Mouse (Mus musculus) hindbrain, embryonic 15.5 days (tissue): ENCODE data around the gene Fam181a. TPM values are rescaled to one million over a fixed set of nuclear protein-coding genes. Genes with fewer than 3 reads are reported as not detected.

Experiments used
- ATAC-seq: fragments of 200-750 bp; cut with Nextera tagmentation; 2 replicates; pipeline ENCODE4 v1.8.0; 2017; ENCODE audit warnings: low read depth, moderate number of reproducible peaks, moderate TSS enrichment; ENCODE audit not compliant: low FRiP score
- H3K27ac ChIP-seq: fragments of 300-500 bp; sonication (generic); replicated peaks from 2 replicates; pipeline ENCODE4 v1.5.1; 2015; ENCODE audit warnings: mild to moderate bottlenecking, inconsistent platforms
- H3K27me3 ChIP-seq: fragments of 300-500 bp; sonication (generic); 2 replicates; pipeline ENCODE4 v1.6.1; 2015; ENCODE audit warnings: control low read depth, inconsistent platforms
- H3K36me3 ChIP-seq: fragments of 300-500 bp; sonication (generic); 2 replicates; pipeline ENCODE4 v1.6.1; 2015; ENCODE audit warnings: control low read depth, inconsistent platforms
- H3K4me1 ChIP-seq: fragments of 300-500 bp; sonication (generic); replicated peaks from 2 replicates; pipeline ENCODE4 v1.6.1; 2015; ENCODE audit warnings: control low read depth, inconsistent platforms
- H3K4me2 ChIP-seq: fragments of 300-500 bp; sonication (generic); 2 replicates; pipeline ENCODE4 v1.6.1; 2015; ENCODE audit warnings: moderate library complexity, mild to moderate bottlenecking, inconsistent platforms
- H3K4me3 ChIP-seq: fragments of 300-500 bp; sonication (generic); 2 replicates; pipeline ENCODE4 v1.5.1; 2015; ENCODE audit warnings: mild to moderate bottlenecking, inconsistent platforms
- H3K9ac ChIP-seq: fragments of 300-500 bp; sonication (generic); 2 replicates; pipeline ENCODE4 v1.6.1; 2015; ENCODE audit warnings: inconsistent platforms
- H3K9me3 ChIP-seq: fragments of 300-500 bp; sonication (generic); 2 replicates; pipeline ENCODE4 v1.6.1; 2016; ENCODE audit warnings: control low read depth, inconsistent platforms
- WGBS: fragments of 180-500 bp; shearing (Covaris S2); methylation state at CpG from one replicate; pipeline ENCODE4 v1.1.7; 2015; 5-methylcytosine and 5-hydroxymethylcytosine counted together
- polyA plus RNA-seq: library from polyadenylated mRNA; unstranded; fragments of >200 nt; fragmentation: Nextera tagmentation; extraction: Ambion mirVana; gene quantifications from 2 replicates; pipeline ENCODE4 v1.2.1, GENCODE M21; 2015

Gene Fam181a
- polyA plus RNA-seq, 1 experiment from 2014 or later, result 7.2 TPM

DNA sequence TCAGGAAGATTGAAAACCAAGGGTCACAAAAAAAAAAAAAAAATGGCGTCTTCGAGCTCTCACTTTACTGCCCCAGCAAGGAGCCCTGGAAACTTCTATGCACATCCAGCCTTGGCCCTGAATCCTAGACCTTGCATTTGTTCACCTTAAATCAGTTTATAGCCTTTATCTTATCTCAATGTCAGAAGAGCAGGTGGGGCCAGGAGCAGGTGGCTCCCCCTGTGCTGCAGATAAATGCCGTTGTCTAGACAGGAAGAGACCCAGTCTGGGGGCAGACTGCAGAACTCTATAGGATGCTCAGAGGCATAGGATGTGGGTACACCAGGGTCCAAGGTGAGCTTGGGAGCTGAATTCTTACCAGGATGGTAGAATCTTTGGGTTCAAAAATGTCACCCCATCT is 18.4 kb upstream of the Fam181a start:
- Histone ChIP-seq H3K9me3 (no peaks in the 10 kb centered on the region), H3K27ac (no peak overlapping the region), H3K36me3 (no peaks in the 10 kb centered on the region), H3K27me3 (no peaks in the 10 kb centered on the region), H3K9ac (no peak overlapping the region), H3K4me1 (no peaks in the 10 kb centered on the region), H3K4me2 (no peak overlapping the region), H3K4me3 (no peak overlapping the region)
- ATAC-seq, result no peak
- 94% methylated on average over 3 of the region's 3 CpGs for WGBS

DNA sequence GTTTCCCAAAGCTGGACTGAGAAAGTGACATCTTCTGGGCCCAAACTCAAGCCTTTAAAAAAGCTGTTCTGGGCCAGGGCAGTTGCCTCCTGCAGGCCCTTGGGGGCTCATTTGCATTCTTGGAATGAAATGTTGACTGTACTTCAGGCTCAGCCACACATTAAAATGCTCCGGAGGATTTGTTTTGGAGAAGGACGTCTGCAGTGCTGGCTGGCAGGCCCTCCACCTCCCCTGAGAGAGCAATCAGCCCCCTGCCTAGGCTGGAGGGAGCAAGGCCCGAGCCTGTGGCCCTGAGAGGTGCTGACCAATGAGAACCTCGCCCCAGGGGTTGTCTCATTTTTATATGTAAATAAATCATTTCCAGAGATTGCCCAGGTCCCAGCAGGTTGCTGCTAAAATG is 14.5 kb upstream of the Fam181a start:
- H3K4me3 ChIP-seq, result no peak overlapping the region
- no peaks in the 10 kb centered on the region for H3K4me1 ChIP-seq
- H3K36me3 ChIP-seq, result no peaks in the 10 kb centered on the region
- no peak overlapping the region for H3K4me2 ChIP-seq
- no peak overlapping the region for H3K27ac ChIP-seq
- WGBS, result 11% methylated on average over 4 of the region's 4 CpGs
- ATAC-seq, result no peak
- H3K9ac ChIP-seq, result no peak overlapping the region
- no peaks in the 10 kb centered on the region for H3K9me3 ChIP-seq
- no peaks in the 10 kb centered on the region for H3K27me3 ChIP-seq

DNA sequence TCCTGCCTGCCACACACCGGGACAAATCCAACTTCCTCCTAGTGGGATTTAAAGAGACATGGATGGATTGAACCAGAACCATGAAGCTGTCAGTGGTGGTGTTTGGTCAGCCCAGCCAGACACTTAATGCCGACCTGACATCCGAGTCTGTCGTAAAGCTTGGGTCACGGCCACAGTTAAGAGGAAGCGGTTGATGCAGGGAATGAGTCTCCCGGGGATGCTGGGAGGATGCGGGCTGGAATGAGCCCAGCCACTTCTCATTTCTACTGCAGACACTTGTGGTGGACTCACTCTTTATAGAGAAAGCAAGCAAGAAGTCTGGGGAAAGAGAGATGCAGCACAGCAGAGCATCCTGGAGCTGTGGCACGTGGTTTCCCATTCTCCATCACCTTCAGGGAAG is 10.3 kb upstream of the Fam181a start:
- H3K4me2 ChIP-seq, result no peak overlapping the region

DNA sequence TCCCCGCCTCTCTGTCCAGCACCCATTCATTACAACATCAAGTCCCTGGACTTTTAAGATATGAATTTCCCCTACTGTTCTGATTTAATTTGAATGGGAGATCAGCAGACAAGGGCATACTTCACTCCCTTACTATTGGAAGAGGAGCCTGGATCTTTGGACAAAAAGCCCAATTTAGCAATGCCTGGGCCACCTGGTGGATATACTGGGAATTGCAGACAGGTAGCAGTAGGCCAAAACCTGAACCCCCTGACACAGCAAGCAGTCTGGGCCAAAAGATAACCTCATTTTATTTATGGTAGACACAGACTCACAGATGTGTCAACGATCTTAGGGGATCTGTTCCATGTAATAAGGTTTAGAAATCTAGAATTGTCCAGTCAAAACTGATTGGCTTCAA is 9.1 kb upstream of the Fam181a start:
- no peaks in the 10 kb centered on the region for H3K9me3 ChIP-seq
- no peaks in the 10 kb centered on the region for H3K4me1 ChIP-seq
- no peak overlapping the region for H3K9ac ChIP-seq
- no peak for ATAC-seq
- no peaks in the 10 kb centered on the region for H3K27me3 ChIP-seq
- H3K27ac ChIP-seq, result no peak overlapping the region
- H3K36me3 ChIP-seq, result no peaks in the 10 kb centered on the region
- H3K4me2 ChIP-seq, result no peak overlapping the region
- 50% methylated on average over 2 of the region's 2 CpGs for WGBS
- no peak overlapping the region for H3K4me3 ChIP-seq

More for the DNA sequence above, 10.3 kb upstream of the Fam181a start:
- no peak overlapping the region for H3K4me3 ChIP-seq
- H3K27ac ChIP-seq, result no peak overlapping the region
- no peaks in the 10 kb centered on the region for H3K4me1 ChIP-seq
- ATAC-seq, result no peak
- H3K9ac ChIP-seq, result no peak overlapping the region
- H3K36me3 ChIP-seq, result no peaks in the 10 kb centered on the region
- 67% methylated on average over 9 of the region's 9 CpGs for WGBS
- H3K9me3 ChIP-seq, result no peaks in the 10 kb centered on the region
- no peaks in the 10 kb centered on the region for H3K27me3 ChIP-seq

DNA sequence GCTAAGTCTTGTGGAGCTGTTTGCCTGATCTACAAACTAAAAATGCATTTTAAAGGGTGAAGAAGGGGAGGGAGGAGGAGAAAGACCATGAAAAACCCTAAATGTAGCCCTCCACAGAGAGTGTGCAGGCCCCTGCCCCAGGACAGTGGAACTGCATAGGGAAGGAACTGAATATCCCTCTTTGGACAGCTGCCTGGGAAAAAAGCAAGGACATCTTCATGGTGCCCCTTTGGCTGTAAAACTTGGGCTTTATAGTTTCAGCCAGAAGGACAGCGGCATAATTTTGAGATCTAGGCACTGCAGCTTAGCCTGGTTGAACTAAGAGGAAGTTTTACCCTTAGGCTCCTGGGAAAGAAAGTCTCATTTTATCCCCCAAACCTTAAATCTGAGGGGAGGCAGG is 7.8 kb upstream of the Fam181a start:
- no peaks in the 10 kb centered on the region for H3K27me3 ChIP-seq
- H3K27ac ChIP-seq, result no peak overlapping the region
- H3K9me3 ChIP-seq, result no peaks in the 10 kb centered on the region
- H3K36me3 ChIP-seq, result no peaks in the 10 kb centered on the region
- 97% methylated on average over 1 of the region's 1 CpGs for WGBS
- H3K9ac ChIP-seq, result no peak overlapping the region
- no peak overlapping the region for H3K4me2 ChIP-seq
- H3K4me1 ChIP-seq, result no peaks in the 10 kb centered on the region
- no peak overlapping the region for H3K4me3 ChIP-seq
- no peak for ATAC-seq

DNA sequence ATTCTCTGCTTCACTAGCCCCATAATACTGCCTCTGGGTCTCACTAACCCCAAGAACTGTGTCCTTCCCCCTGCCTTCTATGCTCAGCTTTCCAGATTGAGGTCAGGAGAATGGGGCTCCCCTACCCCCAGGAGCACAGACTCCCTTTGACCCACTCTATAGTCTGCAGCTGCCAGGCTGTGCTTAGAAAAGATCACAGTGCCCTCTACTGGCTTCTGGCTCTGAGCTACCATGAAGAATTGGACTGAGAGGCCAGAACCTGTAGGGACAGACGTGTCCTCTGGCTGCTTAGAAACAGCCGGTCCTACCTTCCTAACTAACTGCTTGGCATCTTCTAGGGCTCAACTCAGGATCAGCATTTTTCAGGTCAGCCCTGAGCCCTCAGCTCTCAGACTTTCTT is 4.6 kb upstream of the Fam181a start:
- Histone ChIP-seq H3K27me3 (no peaks in the 10 kb centered on the region), H3K9ac (no peak overlapping the region), H3K4me3 (no peak overlapping the region), H3K36me3 (no peaks in the 10 kb centered on the region), H3K4me2 (no peak overlapping the region), H3K27ac (no peak overlapping the region), H3K4me1 (no peaks in the 10 kb centered on the region), H3K9me3 (no peaks in the 10 kb centered on the region)
- 21% methylated on average over 2 of the region's 2 CpGs for WGBS
- ATAC-seq, result peak; percentile 75

DNA sequence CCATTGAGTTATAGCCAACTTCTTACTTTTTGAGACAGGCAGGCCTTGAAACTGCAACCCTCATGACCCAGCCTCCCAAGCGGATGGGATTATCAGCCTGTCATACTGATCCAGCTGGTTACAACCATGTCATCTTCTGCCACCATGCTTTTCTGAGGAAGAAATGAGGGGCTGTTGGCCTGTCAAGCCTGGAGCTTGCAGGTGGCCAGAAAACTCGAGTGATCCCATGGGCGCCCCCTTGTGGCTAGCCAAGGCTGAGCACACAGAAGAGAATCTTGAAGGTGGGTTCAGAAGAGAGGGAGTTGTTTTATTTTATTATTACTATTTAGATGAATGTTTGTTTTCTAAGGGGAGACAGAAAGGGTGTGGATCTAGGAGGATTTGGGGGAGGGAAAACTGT is 4.1 kb upstream of the Fam181a start:
- no peak for ATAC-seq
- Histone ChIP-seq H3K27me3 (no peaks in the 10 kb centered on the region), H3K4me1 (no peaks in the 10 kb centered on the region), H3K9ac (no peak overlapping the region), H3K9me3 (no peaks in the 10 kb centered on the region), H3K27ac (no peak overlapping the region), H3K36me3 (no peaks in the 10 kb centered on the region), H3K4me2 (no peak overlapping the region), H3K4me3 (no peak overlapping the region)
- WGBS, result 30% methylated on average over 3 of the region's 3 CpGs

DNA sequence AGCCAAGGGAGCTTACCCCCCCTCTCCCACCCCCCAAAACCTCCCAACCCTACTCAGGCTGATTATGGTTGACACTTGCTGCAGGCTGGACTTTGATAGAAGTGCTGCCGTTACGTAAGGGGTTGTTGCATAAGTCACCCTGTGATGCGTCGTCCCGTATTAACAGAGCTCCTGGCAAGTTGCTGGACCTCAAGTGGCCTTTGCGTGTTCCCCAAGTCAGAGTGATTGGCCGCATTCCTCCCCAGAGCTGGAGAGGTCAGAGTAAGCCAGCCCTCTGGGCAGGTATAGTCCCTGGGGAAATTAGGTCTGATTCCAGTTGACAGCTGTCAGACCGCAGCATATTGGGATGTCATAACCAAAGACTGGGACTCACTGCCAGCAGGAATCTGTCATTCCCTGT is 1.1 kb downstream of the Fam181a start:
- WGBS, result 74% methylated on average over 8 of the region's 8 CpGs
- H3K4me1 ChIP-seq, result peaks cover 44% of the 10 kb centered on the region
- H3K9ac ChIP-seq, result no peak overlapping the region
- ATAC-seq, result no peak
- H3K4me3 ChIP-seq, result no peak overlapping the region
- H3K27me3 ChIP-seq, result no peaks in the 10 kb centered on the region; the same call in 1 of the 2 replicates
- no peak overlapping the region for H3K27ac ChIP-seq
- H3K9me3 ChIP-seq, result no peaks in the 10 kb centered on the region
- no peak overlapping the region for H3K4me2 ChIP-seq
- H3K36me3 ChIP-seq, result no peaks in the 10 kb centered on the region

DNA sequence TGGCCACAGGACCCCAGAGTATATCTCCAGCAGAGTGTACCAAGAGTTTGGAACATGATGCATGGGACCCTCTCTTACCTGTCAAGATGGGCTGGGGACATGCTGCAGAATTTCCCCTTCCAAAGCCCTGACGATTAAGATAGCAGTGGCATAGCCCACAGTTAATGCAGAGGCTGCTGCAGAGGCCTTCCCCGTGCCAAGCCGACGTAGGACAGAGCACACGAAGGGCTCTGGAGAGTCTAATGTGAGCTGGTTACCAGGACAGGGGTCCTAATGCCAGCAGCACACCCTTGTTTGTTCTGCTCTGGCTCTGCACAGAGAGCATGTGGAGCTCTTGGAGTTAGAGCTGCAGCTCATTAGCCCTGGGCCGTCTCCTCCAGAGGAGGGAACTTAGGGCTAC is 2.5 kb downstream of the Fam181a start:
- ATAC-seq, result peak; percentile 10; the same call in 1 of the 2 replicates
- H3K4me1 ChIP-seq, result peaks cover 44% of the 10 kb centered on the region
- H3K9me3 ChIP-seq, result no peaks in the 10 kb centered on the region
- peak overlapping the region; percentile 61 for H3K4me2 ChIP-seq
- 30% methylated on average over 6 of the region's 6 CpGs for WGBS
- H3K27me3 ChIP-seq, result no peaks in the 10 kb centered on the region; the same call in 1 of the 2 replicates
- H3K4me3 ChIP-seq, result no peak overlapping the region
- peak overlapping the region; percentile 83 for H3K27ac ChIP-seq
- no peak overlapping the region for H3K9ac ChIP-seq
- H3K36me3 ChIP-seq, result no peaks in the 10 kb centered on the region

DNA sequence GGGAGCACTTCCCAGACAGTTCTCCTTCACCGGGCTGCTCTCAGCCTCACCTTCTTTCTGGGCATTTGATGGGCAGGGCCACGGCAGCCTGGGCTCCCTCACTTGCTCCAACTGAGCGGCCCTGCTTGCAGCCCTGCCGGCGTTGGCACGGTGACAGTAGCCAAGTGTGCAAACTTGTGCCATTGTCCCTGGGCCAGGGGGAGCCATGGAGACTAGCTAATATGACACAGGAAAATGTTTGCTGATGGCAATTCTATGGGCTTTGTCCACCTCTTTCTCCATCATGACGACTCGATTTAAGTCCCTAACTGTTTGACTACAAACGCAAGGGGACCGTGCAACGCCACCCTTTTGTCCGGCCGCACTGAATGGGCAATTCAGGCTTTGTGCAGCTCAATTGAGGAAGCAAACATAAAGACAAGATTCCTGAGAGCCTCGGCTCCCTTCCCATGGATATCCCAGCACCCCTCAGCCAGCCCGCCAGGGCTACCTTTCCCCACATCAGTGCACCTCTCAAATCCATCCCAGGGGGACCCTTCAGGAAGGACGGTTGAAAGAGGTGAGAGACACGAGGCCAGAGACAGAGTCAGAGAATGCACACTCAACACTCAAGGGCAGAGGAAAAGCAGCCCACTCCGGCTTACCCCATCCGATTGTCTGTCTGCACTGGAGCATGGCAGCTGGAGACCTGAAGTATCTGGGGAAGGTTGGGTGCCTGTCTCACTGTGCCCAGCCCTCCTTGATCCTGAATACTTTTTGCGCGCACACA is 3.3 kb downstream of the Fam181a start:
- peak overlapping the region; percentile 33; the same call in 1 of the 2 replicates for H3K4me3 ChIP-seq
- H3K9ac ChIP-seq, result no peak overlapping the region
- 11% methylated on average over 21 of the region's 21 CpGs for WGBS
- H3K4me1 ChIP-seq, result peaks cover 44% of the 10 kb centered on the region
- H3K9me3 ChIP-seq, result no peaks in the 10 kb centered on the region
- H3K27ac ChIP-seq, result peak overlapping the region; percentile 83
- peak; percentile 70 for ATAC-seq
- H3K36me3 ChIP-seq, result no peaks in the 10 kb centered on the region
- H3K4me2 ChIP-seq, result peak overlapping the region; percentile 61
- H3K27me3 ChIP-seq, result no peaks in the 10 kb centered on the region; the same call in 1 of the 2 replicates

DNA sequence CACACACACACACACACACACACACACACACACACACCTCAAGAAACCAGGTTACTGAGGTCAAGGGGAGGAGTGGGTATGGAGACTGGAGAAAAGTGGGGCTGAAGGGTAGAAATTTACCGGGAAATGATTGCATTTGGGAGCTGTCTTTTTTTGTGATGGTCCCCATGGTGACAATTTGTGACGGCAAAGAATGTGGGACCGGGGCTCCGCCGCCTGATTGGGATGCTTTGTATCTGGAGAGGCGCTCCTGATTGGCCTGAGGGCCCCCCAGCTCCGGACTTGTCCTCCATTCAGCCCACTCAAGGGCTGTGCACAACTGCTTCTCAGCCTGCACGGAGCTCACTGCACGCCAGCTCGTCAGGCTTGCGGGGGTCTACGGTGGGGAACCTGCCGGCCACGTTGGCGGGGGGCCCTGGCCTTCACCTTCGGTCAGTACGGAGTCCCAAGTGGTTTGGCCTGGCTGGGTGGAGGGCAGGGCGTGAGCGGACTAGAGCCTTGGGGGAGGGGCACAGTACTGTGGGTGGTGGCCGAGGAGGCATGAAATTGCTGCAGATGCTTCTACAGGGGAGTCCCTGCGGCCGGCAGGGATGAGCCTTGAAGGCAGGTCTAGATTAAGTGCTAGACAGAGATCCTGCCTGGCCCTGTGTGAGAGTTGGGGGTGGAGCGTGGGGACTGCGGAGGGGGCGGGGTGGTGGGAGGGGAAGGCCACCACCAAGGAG is 4.0 kb downstream of the Fam181a start:
- peaks cover 44% of the 10 kb centered on the region for H3K4me1 ChIP-seq
- peak overlapping the region; percentile 33 for H3K4me3 ChIP-seq
- peak overlapping the region; percentile 61 for H3K4me2 ChIP-seq
- H3K9me3 ChIP-seq, result no peaks in the 10 kb centered on the region
- 2% methylated on average over 25 of the region's 25 CpGs for WGBS
- H3K27me3 ChIP-seq, result no peaks in the 10 kb centered on the region; the same call in 1 of the 2 replicates
- peak overlapping the region; percentile 45 for H3K9ac ChIP-seq
- no peaks in the 10 kb centered on the region for H3K36me3 ChIP-seq
- peak; percentile 73 for ATAC-seq
- H3K27ac ChIP-seq, result peak overlapping the region; percentile 83

DNA sequence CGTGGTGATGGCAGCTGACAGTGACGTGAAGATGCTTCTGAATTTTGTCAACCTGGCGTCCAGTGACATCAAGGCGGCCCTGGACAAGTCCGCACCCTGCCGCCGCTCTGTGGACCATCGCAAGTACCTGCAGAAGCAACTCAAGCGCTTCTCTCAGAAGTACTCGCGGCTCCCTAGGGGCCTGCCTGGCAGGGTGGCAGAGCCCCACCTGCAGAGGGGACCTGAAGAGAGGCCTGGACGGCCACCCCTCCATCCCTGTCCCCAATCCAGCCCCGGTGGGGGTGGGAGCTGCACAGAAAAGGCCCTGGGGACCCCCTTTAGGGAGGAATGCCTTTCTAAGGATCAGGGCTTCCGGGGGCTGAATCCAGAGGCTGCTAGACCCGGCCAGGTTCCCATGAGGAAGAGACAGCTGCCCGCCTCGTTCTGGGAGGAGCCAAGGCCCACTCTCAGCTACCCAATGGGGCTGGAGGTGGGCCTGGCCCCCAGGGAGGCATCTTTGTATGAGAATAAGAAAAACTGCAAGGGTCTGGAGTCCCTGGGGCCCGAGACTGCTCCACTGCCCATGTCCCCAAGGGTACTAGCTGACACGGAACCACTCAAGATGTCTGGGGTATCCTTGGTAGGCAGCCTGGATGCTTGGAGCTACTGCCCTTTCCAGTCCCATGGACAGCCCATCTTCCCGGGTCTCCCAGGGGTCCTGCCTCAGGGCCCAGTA is 5.2 kb downstream of the Fam181a start:
- no peak overlapping the region for H3K4me3 ChIP-seq
- ATAC-seq, result no peak
- H3K4me1 ChIP-seq, result peaks cover 44% of the 10 kb centered on the region
- H3K27ac ChIP-seq, result no peak overlapping the region
- H3K4me2 ChIP-seq, result peak overlapping the region; percentile 61
- H3K9me3 ChIP-seq, result no peaks in the 10 kb centered on the region
- no peaks in the 10 kb centered on the region; the same call in 1 of the 2 replicates for H3K27me3 ChIP-seq
- no peak overlapping the region for H3K9ac ChIP-seq
- 22% methylated on average over 20 of the region's 20 CpGs for WGBS
- no peaks in the 10 kb centered on the region for H3K36me3 ChIP-seq
